ENCODE assay signal across 8 mouse cellular contexts in the genomic region with DNA sequence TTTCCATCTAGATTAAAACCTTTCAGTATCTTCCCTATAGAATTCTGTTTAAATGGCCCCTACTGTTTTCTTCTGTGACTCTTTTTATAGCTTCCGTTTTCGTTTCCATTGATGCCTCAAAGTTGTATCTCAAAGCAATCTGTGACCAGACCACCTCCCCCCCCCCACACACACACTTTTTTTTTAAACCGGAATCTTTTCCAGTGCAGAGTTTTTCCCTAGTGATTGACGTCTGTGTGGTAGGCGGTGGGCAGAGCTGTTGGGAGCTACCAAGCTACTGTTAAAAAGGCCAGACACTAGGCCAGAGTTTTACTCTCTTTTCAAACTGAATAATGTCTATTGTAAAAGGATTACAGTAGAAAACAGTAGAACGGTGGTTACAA. TPM values are rescaled to one million over a fixed set of nuclear protein-coding genes. Genes with fewer than 3 reads are reported as not detected.
DNase-seq lines count a peak whose midpoint lies in the region; ATAC-seq and TF ChIP-seq lines count a peak whose summit lies in the region.

No protein-coding gene starts in this region.

- H3K9ac ChIP-seq in heart, postnatal 0 days (replicated peaks; ENCODE audit: low read depth, low read length), result peak overlapping the region; percentile 92
- peak overlapping the region; percentile 95 for H3K9ac ChIP-seq in MEL (ENCODE audit: control insufficient read depth, low read depth, low read length, poor library complexity, severe bottlenecking)
- H3K9ac ChIP-seq in forebrain, postnatal 0 days, result peak overlapping the region; percentile 92
- H3K9ac ChIP-seq in midbrain, embryonic 12.5 days (replicated peaks), result peak overlapping the region; percentile 95

- no peak for ATAC-seq in heart, postnatal 0 days (ENCODE audit: insufficient read depth, low read depth)
- ATAC-seq in forebrain, postnatal 0 days, result no peak
- ATAC-seq in midbrain, embryonic 12.5 days (ENCODE audit: low FRiP score, low read depth), result no peak

- intact Hi-C loops in gastrocnemius, postnatal 14 days (cut with DNase I; ENCODE audit: low total_unique reads), result no loop called here

- WGBS in heart, postnatal 0 days, result 8% methylated on average over 6 of the region's 6 CpGs
- WGBS in forebrain, postnatal 0 days, result 5% methylated on average over 6 of the region's 6 CpGs
- 13% methylated on average over 6 of the region's 6 CpGs for WGBS in midbrain, embryonic 12.5 days

- no peak for TF ChIP-seq POLR2A in MEL (IDR thresholded peaks at IDR 0.05; ENCODE audit: control insufficient read depth in 1 of 2, insufficient read depth in 1 of 2, low read depth in 1 of 2, low read length in 2 of 2, poor library complexity in 1 of 2)

- H3K4me3 ChIP-seq in heart, postnatal 0 days (ENCODE audit: low read depth, low read length), result peak overlapping the region; percentile 86
- H3K4me3 ChIP-seq in MEL (ENCODE audit: control insufficient read depth in 1 of 2, insufficient read depth in 1 of 2, low read depth in 2 of 2, low read length in 2 of 2), result peak overlapping the region; percentile 86 to 95
- H3K4me3 ChIP-seq in forebrain, postnatal 0 days (ENCODE audit: low read depth, low read length), result peak overlapping the region; percentile 85
- H3K4me3 ChIP-seq in midbrain, embryonic 12.5 days, result peak overlapping the region; percentile 93

- no peak for DNase-seq in heart, postnatal 0 days (ENCODE audit: low spot score)
- DNase-seq in heart, adult 11 months, result no peak
- DNase-seq in MEL (ENCODE audit: low read depth, low spot score), result peak; percentile 52
- no peak for DNase-seq in forebrain, postnatal 0 days
- no peak for DNase-seq in gastrocnemius, postnatal 14 days
- DNase-seq in embryo, embryonic 10 days (ENCODE audit: low spot score), result no peak
- no peak for DNase-seq in thymus, adult 18-20 months

- H3K36me3 ChIP-seq in heart, postnatal 0 days (replicated peaks; ENCODE audit: control insufficient read depth, insufficient read depth, low read length), result no peaks in the 10 kb centered on the region
- H3K36me3 ChIP-seq in MEL (ENCODE audit: control insufficient read depth in 1 of 2, insufficient read depth in 2 of 2, low read length in 2 of 2), result peaks cover 0 to 38% of the 10 kb centered on the region in 2 experiments; a peak in 2 of 4 replicates
- H3K36me3 ChIP-seq in forebrain, postnatal 0 days (ENCODE audit: insufficient read depth), result 0 out of 2 replicates have a peak, but pooled peaks cover 3% of the 10 kb centered on the region
- H3K36me3 ChIP-seq in midbrain, embryonic 12.5 days, result 0 out of 2 replicates have a peak, but pooled peaks cover under 1% of the 10 kb centered on the region

- H3K27me3 ChIP-seq in heart, postnatal 0 days (ENCODE audit: control insufficient read depth, insufficient read depth, low read length), result no peaks in the 10 kb centered on the region
- H3K27me3 ChIP-seq in MEL (ENCODE audit: control insufficient read depth in 1 of 2, insufficient read depth in 2 of 2, low read length in 2 of 2), result no peaks in the 10 kb centered on the region
- no peaks in the 10 kb centered on the region for H3K27me3 ChIP-seq in forebrain, postnatal 0 days (ENCODE audit: insufficient read depth, low read length)
- no peaks in the 10 kb centered on the region for H3K27me3 ChIP-seq in midbrain, embryonic 12.5 days

- H3K9me3 ChIP-seq in heart, postnatal 0 days (replicated peaks; ENCODE audit: control insufficient read depth, low read length), result no peaks in the 10 kb centered on the region
- H3K9me3 ChIP-seq in MEL (replicated peaks; ENCODE audit: insufficient read depth, low read length), result no peaks in the 10 kb centered on the region
- no peaks in the 10 kb centered on the region for H3K9me3 ChIP-seq in forebrain, postnatal 0 days (ENCODE audit: low read length)
- no peaks in the 10 kb centered on the region for H3K9me3 ChIP-seq in midbrain, embryonic 12.5 days

- H3K27ac ChIP-seq in heart, postnatal 0 days (ENCODE audit: low read depth), result peak overlapping the region; percentile 93
- H3K27ac ChIP-seq in MEL (ENCODE audit: control insufficient read depth, low read depth, low read length), result peak overlapping the region; percentile 72
- peak overlapping the region; percentile 91 for H3K27ac ChIP-seq in forebrain, postnatal 0 days (ENCODE audit: low read depth, low read length)
- peak overlapping the region; percentile 94 for H3K27ac ChIP-seq in midbrain, embryonic 12.5 days (replicated peaks)

- H3K4me1 ChIP-seq in heart, postnatal 0 days (ENCODE audit: control insufficient read depth, insufficient read depth), result peaks cover 60% of the 10 kb centered on the region
- peaks cover 17 to 44% of the 10 kb centered on the region in 2 experiments for H3K4me1 ChIP-seq in MEL (ENCODE audit: control insufficient read depth in 1 of 2, insufficient read depth in 2 of 2, low read length in 2 of 2)
- peaks cover 19% of the 10 kb centered on the region for H3K4me1 ChIP-seq in forebrain, postnatal 0 days (ENCODE audit: insufficient read depth)
- peaks cover 42% of the 10 kb centered on the region for H3K4me1 ChIP-seq in midbrain, embryonic 12.5 days

- TF ChIP-seq RAD21 in MEL (IDR thresholded peaks at IDR 0.05; ENCODE audit: low read depth, low read length), result no peak

- peak overlapping the region; percentile 83 for H3K4me2 ChIP-seq in heart, postnatal 0 days (ENCODE audit: low read depth, low read length)
- peak overlapping the region; percentile 93 for H3K4me2 ChIP-seq in forebrain, postnatal 0 days (ENCODE audit: low read depth)
- H3K4me2 ChIP-seq in midbrain, embryonic 12.5 days (replicated peaks), result peak overlapping the region; percentile 92

- H3K79me2 ChIP-seq in MEL (ENCODE audit: control insufficient read depth, insufficient read depth, low read length, poor library complexity), result peaks cover 9% of the 10 kb centered on the region

- TF ChIP-seq CTCF in heart, postnatal 0 days (IDR thresholded peaks at IDR 0.05; ENCODE audit: low read depth), result no peak
- TF ChIP-seq CTCF in MEL (IDR thresholded peaks at IDR 0.05 in 2 of 3, conservative IDR thresholded peaks at IDR 0.05 in 1 of 3; ENCODE audit: control insufficient read depth in 1 of 3, insufficient read depth in 1 of 3, low read depth in 2 of 3, low read length in 3 of 3, poor library complexity in 1 of 3, severe bottlenecking in 1 of 3), result no peak
- no peak for TF ChIP-seq CTCF in forebrain, postnatal 0 days (IDR thresholded peaks at IDR 0.05; ENCODE audit: low read depth)

- TF ChIP-seq EP300 in heart, postnatal 0 days (IDR thresholded peaks at IDR 0.05; ENCODE audit: low read depth), result no peak
- TF ChIP-seq EP300 in MEL (IDR thresholded peaks at IDR 0.05; ENCODE audit: low read depth in 1 of 2, low read length in 2 of 2), result peak in 1 of 2 experiments; percentile 8; a peak in 1 of 4 replicates

TF ChIP-seq in MEL, 35 proteins besides CTCF, POLR2A, EP300 and RAD21 (continues in another document):
- TF ChIP-seq ZNF384 (IDR thresholded peaks at IDR 0.05; ENCODE audit: low read depth, low read length) (peak; percentile 77), ZMIZ1 (IDR thresholded peaks at IDR 0.05; ENCODE audit: low read depth, low read length) (no peak), POLR2AphosphoS2 (IDR thresholded peaks at IDR 0.05; ENCODE audit: low read length) (no peak)

RNA-seq across cellular contexts. Expression of a gene that starts 1.1 kb away (rescaled TPM):
- total RNA-seq in heart, postnatal 0 days (2014; rRNA removed; ENCODE audit: low replicate concordance), result 137 and 139 TPM in 2 replicates
- 77.4 and 83.2 TPM in 2 replicates for polyA plus RNA-seq in heart, postnatal 0 days (2015; fragmentation: Nextera tagmentation; extraction: Ambion mirVana)
- 32.9 and 36.8 TPM in 2 replicates for total RNA-seq in MEL (2012; rRNA removed)
- polyA plus RNA-seq in MEL (2012; ENCODE audit: insufficient read depth in 1 of 2, insufficient read length in 2 of 2, low read depth in 1 of 2, low replicate concordance in 2 of 2, missing spikeins in 1 of 2), result 10 to 100 TPM in 1 of 2 experiments, not detected in 1; 56.9 TPM
- 296 and 318 TPM in 2 replicates for total RNA-seq in forebrain, postnatal 0 days (2014; rRNA removed)
- 292 and 327 TPM in 2 replicates for polyA plus RNA-seq in forebrain, postnatal 0 days (2015; fragmentation: Nextera tagmentation; extraction: Ambion mirVana)
- polyA plus RNA-seq in midbrain, embryonic 12.5 days (2016; fragmentation: Nextera tagmentation; extraction: Ambion mirVana), result 113 and 114 TPM in 2 replicates
- 10 to 100 TPM; 70.6 to 76.4 TPM for total RNA-seq in gastrocnemius, postnatal 14 days (2021)

RNA-seq across cellular contexts. Expression of a gene that starts 30.6 kb away (rescaled TPM):
- total RNA-seq in heart, postnatal 0 days (2014; rRNA removed; ENCODE audit: low replicate concordance), result 19.8 and 36.3 TPM in 2 replicates
- 19.2 and 19.4 TPM in 2 replicates for polyA plus RNA-seq in heart, postnatal 0 days (2015; fragmentation: Nextera tagmentation; extraction: Ambion mirVana)
- total RNA-seq in MEL (2012; rRNA removed), result 92.5 and 98.9 TPM in 2 replicates
- polyA plus RNA-seq in MEL (2012; ENCODE audit: insufficient read depth in 1 of 2, insufficient read length in 2 of 2, low read depth in 1 of 2, low replicate concordance in 2 of 2, missing spikeins in 1 of 2), result 100 to 1,000 TPM in 1 of 2 experiments, not detected in 1; 158 TPM
- total RNA-seq in forebrain, postnatal 0 days (2014; rRNA removed), result 21.3 and 29.0 TPM in 2 replicates
- polyA plus RNA-seq in forebrain, postnatal 0 days (2015; fragmentation: Nextera tagmentation; extraction: Ambion mirVana), result 28.7 and 30.2 TPM in 2 replicates
- 72.9 and 79.5 TPM in 2 replicates for polyA plus RNA-seq in midbrain, embryonic 12.5 days (2016; fragmentation: Nextera tagmentation; extraction: Ambion mirVana)
- 1 to 10 TPM; 2.8 to 4.3 TPM for total RNA-seq in gastrocnemius, postnatal 14 days (2021)

RNA-seq across cellular contexts. Expression of a gene that starts 39.4 kb away (rescaled TPM):
- total RNA-seq in heart, postnatal 0 days (2014; rRNA removed; ENCODE audit: low replicate concordance), result 11.6 and 13.1 TPM in 2 replicates
- 7.0 and 7.2 TPM in 2 replicates for polyA plus RNA-seq in heart, postnatal 0 days (2015; fragmentation: Nextera tagmentation; extraction: Ambion mirVana)
- 4.3 and 5.3 TPM in 2 replicates for total RNA-seq in MEL (2012; rRNA removed)
- 1 to 10 TPM in 1 of 2 experiments, not detected in 1; 8.9 TPM for polyA plus RNA-seq in MEL (2012; ENCODE audit: insufficient read depth in 1 of 2, insufficient read length in 2 of 2, low read depth in 1 of 2, low replicate concordance in 2 of 2, missing spikeins in 1 of 2)
- 1.0 and 1.4 TPM in 2 replicates for total RNA-seq in forebrain, postnatal 0 days (2014; rRNA removed)
- polyA plus RNA-seq in forebrain, postnatal 0 days (2015; fragmentation: Nextera tagmentation; extraction: Ambion mirVana), result 0.77 and 1.4 TPM in 2 replicates
- polyA plus RNA-seq in midbrain, embryonic 12.5 days (2016; fragmentation: Nextera tagmentation; extraction: Ambion mirVana), result 3.1 and 4.7 TPM in 2 replicates
- 1 to 10 TPM; 6.0 to 8.8 TPM for total RNA-seq in gastrocnemius, postnatal 14 days (2021)

RNA-seq across cellular contexts. Expression of a gene that starts 55.6 kb away (rescaled TPM):
- total RNA-seq in heart, postnatal 0 days (2014; rRNA removed; ENCODE audit: low replicate concordance), result under 0.01 TPM in 1 of 2 replicates, not detected in the other
- 0.01 TPM in 1 of 2 replicates, not detected in the other for polyA plus RNA-seq in heart, postnatal 0 days (2015; fragmentation: Nextera tagmentation; extraction: Ambion mirVana)
- total RNA-seq in MEL (2012; rRNA removed), result not detected in 2 replicates
- polyA plus RNA-seq in MEL (2012; ENCODE audit: insufficient read depth in 1 of 2, insufficient read length in 2 of 2, low read depth in 1 of 2, low replicate concordance in 2 of 2, missing spikeins in 1 of 2), result not detected
- 6.8 and 9.2 TPM in 2 replicates for total RNA-seq in forebrain, postnatal 0 days (2014; rRNA removed)
- polyA plus RNA-seq in forebrain, postnatal 0 days (2015; fragmentation: Nextera tagmentation; extraction: Ambion mirVana), result 2.5 and 5.4 TPM in 2 replicates
- 2.6 and 3.9 TPM in 2 replicates for polyA plus RNA-seq in midbrain, embryonic 12.5 days (2016; fragmentation: Nextera tagmentation; extraction: Ambion mirVana)
- under 1 TPM; 0.04 to 0.08 TPM for total RNA-seq in gastrocnemius, postnatal 14 days (2021)
